Mouse (Mus musculus): Measurements from ENCODE around the gene Chd2. TPM values are rescaled to one million over a fixed set of nuclear protein-coding genes. Genes with fewer than 3 reads are reported as not detected.

The Chd2 gene
- polyA plus RNA-seq, 2 experiments, result 55.6 to 56.5 TPM

DNA sequence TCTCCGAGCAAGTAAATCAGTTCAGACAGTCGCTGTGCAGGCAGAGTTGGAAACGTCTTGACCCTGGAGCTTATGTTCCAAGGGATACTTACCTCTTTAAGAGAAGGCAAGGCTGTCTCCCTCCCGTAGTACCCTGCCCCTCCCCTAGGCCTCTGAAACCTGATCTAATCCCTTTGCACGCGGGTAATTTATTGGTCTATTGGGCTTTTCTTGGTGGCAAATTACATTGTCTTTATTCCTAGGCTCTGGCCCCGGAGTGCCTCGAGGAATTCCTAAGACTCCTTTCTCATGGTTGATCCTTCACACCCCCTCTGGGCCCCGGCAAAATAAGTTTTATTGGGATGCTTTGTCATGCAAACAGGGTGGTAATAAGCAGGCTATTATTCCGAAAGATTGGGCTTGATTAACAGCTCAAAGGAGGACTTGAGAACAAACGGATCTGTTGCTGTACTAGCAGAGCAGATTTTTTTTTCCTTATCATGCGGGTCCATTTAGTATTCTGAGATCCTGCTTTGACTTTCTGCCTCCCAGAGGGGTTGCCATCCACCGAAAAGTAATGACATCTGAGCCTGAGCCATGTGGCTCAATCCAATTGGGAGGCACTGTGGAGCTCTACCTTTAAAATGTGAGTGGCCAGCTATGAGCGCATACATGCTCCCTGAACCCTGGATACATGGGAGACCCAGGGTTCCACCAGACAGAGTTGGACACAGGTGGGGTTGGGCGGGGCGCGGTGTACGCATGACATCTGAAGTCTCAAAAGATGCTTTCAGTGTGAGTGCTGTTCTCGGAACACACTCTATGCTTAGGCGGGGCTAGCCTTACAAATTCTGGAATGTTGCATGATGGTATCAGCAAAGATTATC is 141.3 kb downstream of the Chd2 start:
- Histone ChIP-seq H3K4me1 (ENCODE audit: control insufficient read depth, insufficient read depth, low read length) (peaks cover 68% of the 10 kb centered on the region), H3K27ac (replicated peaks; ENCODE audit: low read depth, low read length) (no peak overlapping the region), H3K4me3 (replicated peaks; ENCODE audit: low read length) (peak overlapping the region; percentile 18), H3K36me3 (ENCODE audit: control insufficient read depth, insufficient read depth, low read length) (peaks cover 22% of the 10 kb centered on the region), H3K9me3 (ENCODE audit: control insufficient read depth, low read length) (no peaks in the 10 kb centered on the region), H3K9ac (ENCODE audit: low read depth, low read length, severe bottlenecking) (no peak overlapping the region), H3K27me3 (ENCODE audit: control insufficient read depth, insufficient read depth, low read length) (no peaks in the 10 kb centered on the region), H3K4me2 (replicated peaks; ENCODE audit: low read depth, low read length, severe bottlenecking) (peak overlapping the region; percentile 40)
- DNase-seq (ENCODE audit: low spot score) (peak; percentile 42), ATAC-seq (ENCODE audit: low FRiP score, low read depth) (peak; percentile 54)
- TF ChIP-seq POLR2A (IDR thresholded peaks at IDR 0.05; ENCODE audit: borderline replicate concordance, extremely low read depth, insufficient read depth, insufficient read length), result no peak
- 18% methylated on average over 20 of the region's 20 CpGs for WGBS

DNA sequence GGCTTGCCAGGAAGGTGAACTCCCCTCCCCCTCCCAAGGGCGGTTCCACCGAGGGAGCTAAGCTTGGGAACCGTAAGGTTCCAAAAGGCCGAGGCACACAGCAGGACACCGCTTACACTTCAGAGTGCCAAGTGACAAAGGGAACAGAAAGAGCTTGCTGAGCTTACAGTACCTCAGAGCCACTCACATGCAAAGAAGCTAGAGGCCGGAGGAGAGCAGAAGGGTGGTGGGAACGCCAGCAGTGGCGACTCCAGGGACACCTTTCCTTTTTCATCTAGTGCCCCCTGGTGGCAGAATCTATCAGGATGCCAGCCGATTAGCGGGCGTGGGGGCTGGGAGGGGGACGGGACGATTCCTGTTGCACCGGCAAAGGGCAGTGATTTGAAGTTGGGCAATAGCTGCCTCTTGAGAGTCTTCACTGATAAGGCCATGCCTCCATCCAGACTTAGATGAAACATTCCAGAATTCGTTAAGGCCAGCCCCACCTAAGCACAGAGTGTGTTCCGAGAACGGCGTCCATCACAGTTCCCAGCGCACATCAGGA is 142.1 kb downstream of the Chd2 start:
- H3K4me1 ChIP-seq (ENCODE audit: control insufficient read depth, insufficient read depth, low read length), result peaks cover 73% of the 10 kb centered on the region
- no peak overlapping the region for H3K9ac ChIP-seq (ENCODE audit: low read depth, low read length, severe bottlenecking)
- H3K27ac ChIP-seq (replicated peaks; ENCODE audit: low read depth, low read length), result no peak overlapping the region
- H3K9me3 ChIP-seq (ENCODE audit: control insufficient read depth, low read length), result no peaks in the 10 kb centered on the region
- peak; percentile 78 for DNase-seq (ENCODE audit: low spot score)
- 3% methylated on average over 19 of the region's 19 CpGs for WGBS
- peak overlapping the region; percentile 18 for H3K4me3 ChIP-seq (replicated peaks; ENCODE audit: low read length)
- peak overlapping the region; percentile 40 for H3K4me2 ChIP-seq (replicated peaks; ENCODE audit: low read depth, low read length, severe bottlenecking)
- TF ChIP-seq POLR2A (IDR thresholded peaks at IDR 0.05; ENCODE audit: borderline replicate concordance, extremely low read depth, insufficient read depth, insufficient read length), result no peak
- peaks cover 15% of the 10 kb centered on the region for H3K36me3 ChIP-seq (ENCODE audit: control insufficient read depth, insufficient read depth, low read length)
- ATAC-seq (ENCODE audit: low FRiP score, low read depth), result peak; percentile 56
- H3K27me3 ChIP-seq (ENCODE audit: control insufficient read depth, insufficient read depth, low read length), result no peaks in the 10 kb centered on the region

DNA sequence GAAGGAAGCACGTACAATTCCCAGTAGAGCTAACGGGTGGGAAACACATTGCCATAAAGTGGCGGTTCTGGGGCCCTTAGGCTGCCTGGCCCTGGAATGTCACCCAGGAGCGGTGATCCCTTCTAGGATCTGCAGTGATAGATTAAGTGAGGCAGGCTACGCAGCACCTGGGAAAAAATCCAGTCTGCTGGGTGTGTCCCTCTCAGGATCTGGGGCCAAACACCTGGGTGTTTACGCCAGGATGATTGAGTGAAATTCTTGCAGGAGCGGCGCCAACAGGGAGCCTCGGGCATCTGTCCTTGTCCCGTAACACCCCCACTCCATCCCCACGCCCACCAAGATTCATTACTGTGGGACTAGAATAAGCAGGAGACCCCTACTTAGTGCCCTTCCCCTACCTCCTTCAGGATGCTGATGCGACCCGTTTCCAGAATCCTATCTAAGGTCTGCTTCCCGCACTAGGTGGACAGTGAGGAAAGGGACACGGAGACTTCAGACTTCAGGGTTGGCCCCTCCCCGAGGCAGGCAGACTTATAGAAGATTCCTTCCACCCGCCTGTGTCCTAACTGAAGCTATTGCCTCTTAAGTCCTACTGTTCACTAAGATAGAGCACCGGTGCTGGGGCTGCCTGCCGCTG is 142.7 kb downstream of the Chd2 start:
- TF ChIP-seq POLR2A (IDR thresholded peaks at IDR 0.05; ENCODE audit: borderline replicate concordance, extremely low read depth, insufficient read depth, insufficient read length), result no peak
- peak overlapping the region; percentile 40 for H3K4me2 ChIP-seq (replicated peaks; ENCODE audit: low read depth, low read length, severe bottlenecking)
- no peaks in the 10 kb centered on the region for H3K9me3 ChIP-seq (ENCODE audit: control insufficient read depth, low read length)
- H3K4me1 ChIP-seq (ENCODE audit: control insufficient read depth, insufficient read depth, low read length), result peaks cover 80% of the 10 kb centered on the region
- DNase-seq (ENCODE audit: low spot score) (no peak), ATAC-seq (ENCODE audit: low FRiP score, low read depth) (no peak)
- peak overlapping the region; percentile 18 for H3K4me3 ChIP-seq (replicated peaks; ENCODE audit: low read length)
- H3K9ac ChIP-seq (ENCODE audit: low read depth, low read length, severe bottlenecking), result peak overlapping the region; percentile 17; the same call in 1 of the 2 replicates
- H3K27me3 ChIP-seq (ENCODE audit: control insufficient read depth, insufficient read depth, low read length), result no peaks in the 10 kb centered on the region
- H3K27ac ChIP-seq (replicated peaks; ENCODE audit: low read depth, low read length), result no peak overlapping the region
- WGBS, result 8% methylated on average over 19 of the region's 19 CpGs
- H3K36me3 ChIP-seq (ENCODE audit: control insufficient read depth, insufficient read depth, low read length), result peaks cover 15% of the 10 kb centered on the region

- Histone ChIP-seq H3K27me3 (ENCODE audit: control insufficient read depth, insufficient read depth, low read length) (no peaks in the 10 kb centered on the region), H3K9me3 (ENCODE audit: control insufficient read depth, low read length) (no peaks in the 10 kb centered on the region), H3K4me2 (replicated peaks; ENCODE audit: low read depth, low read length, severe bottlenecking) (peak overlapping the region; percentile 40), H3K27ac (replicated peaks; ENCODE audit: low read depth, low read length) (no peak overlapping the region), H3K36me3 (ENCODE audit: control insufficient read depth, insufficient read depth, low read length) (peaks cover 15% of the 10 kb centered on the region), H3K9ac (ENCODE audit: low read depth, low read length, severe bottlenecking) (peak overlapping the region; percentile 17; the same call in 1 of the 2 replicates), H3K4me3 (replicated peaks; ENCODE audit: low read length) (0 out of 2 replicates have a peak overlapping the region, but pooled peaks have one; percentile 18), H3K4me1 (ENCODE audit: control insufficient read depth, insufficient read depth, low read length) (peaks cover 83% of the 10 kb centered on the region)
- ATAC-seq (ENCODE audit: low FRiP score, low read depth) (no peak), DNase-seq (ENCODE audit: low spot score) (no peak)
- no peak for TF ChIP-seq POLR2A (IDR thresholded peaks at IDR 0.05; ENCODE audit: borderline replicate concordance, extremely low read depth, insufficient read depth, insufficient read length)
- WGBS, result 9% methylated on average over 11 of the region's 11 CpGs
Observed at GRCm38 (mm10) chr7:73398319-73398718, 143.3 kb downstream of the Chd2 start.

DNA sequence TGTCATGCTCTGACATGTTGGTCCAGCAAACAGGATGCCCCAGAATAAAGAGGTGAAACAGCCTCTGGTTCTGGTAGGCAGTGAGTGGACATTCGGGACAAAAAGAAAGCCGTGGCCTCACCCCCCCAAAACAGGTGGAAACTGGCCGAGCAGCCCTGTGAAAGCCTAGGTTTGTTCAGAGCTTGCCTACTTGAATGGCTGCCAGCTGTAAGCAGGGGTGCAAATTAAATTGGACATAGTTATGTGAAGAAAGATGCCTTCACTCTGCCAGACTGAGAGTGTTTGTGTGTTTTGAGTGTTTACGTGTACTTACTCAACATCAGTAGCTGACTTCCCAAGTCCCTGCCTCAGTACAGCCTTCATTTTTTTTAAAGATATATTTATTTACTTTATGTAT is 147.6 kb downstream of the Chd2 start:
- Histone ChIP-seq H3K4me1 (ENCODE audit: control insufficient read depth, insufficient read depth, low read length) (peaks cover 66% of the 10 kb centered on the region), H3K27me3 (ENCODE audit: control insufficient read depth, insufficient read depth, low read length) (no peaks in the 10 kb centered on the region), H3K36me3 (ENCODE audit: control insufficient read depth, insufficient read depth, low read length) (peaks cover 7% of the 10 kb centered on the region; the same call in 1 of the 2 replicates), H3K4me2 (replicated peaks; ENCODE audit: low read depth, low read length, severe bottlenecking) (peak overlapping the region; percentile 71), H3K27ac (replicated peaks; ENCODE audit: low read depth, low read length) (no peak overlapping the region), H3K9ac (ENCODE audit: low read depth, low read length, severe bottlenecking) (peak overlapping the region; percentile 87), H3K4me3 (replicated peaks; ENCODE audit: low read length) (peak overlapping the region; percentile 68), H3K9me3 (ENCODE audit: control insufficient read depth, low read length) (no peaks in the 10 kb centered on the region)
- 19% methylated on average over 4 of the region's 4 CpGs for WGBS
- ATAC-seq (ENCODE audit: low FRiP score, low read depth) (no peak), DNase-seq (ENCODE audit: low spot score) (no peak)
- TF ChIP-seq POLR2A (IDR thresholded peaks at IDR 0.05; ENCODE audit: borderline replicate concordance, extremely low read depth, insufficient read depth, insufficient read length), result no peak

Measured in limb, embryonic 14.5 days (tissue).